Mouse (Mus musculus) T-helper 17 cell (primary cell): ENCODE measurements around the gene Jmjd1c.

ENCODE experiments used
- in situ Hi-C, 2 experiments: fragments of 300-600 bp; cut with MboI, MseI; formaldehyde crosslinking; loops; 1 replicate in 1 of 2; 2 replicates in 1 of 2; pipeline ENCODE4 v1.15.1; 2025; ENCODE audit warnings: high pct_unique_total_duplicates in 2 of 2

Jmjd1c gene

DNA sequence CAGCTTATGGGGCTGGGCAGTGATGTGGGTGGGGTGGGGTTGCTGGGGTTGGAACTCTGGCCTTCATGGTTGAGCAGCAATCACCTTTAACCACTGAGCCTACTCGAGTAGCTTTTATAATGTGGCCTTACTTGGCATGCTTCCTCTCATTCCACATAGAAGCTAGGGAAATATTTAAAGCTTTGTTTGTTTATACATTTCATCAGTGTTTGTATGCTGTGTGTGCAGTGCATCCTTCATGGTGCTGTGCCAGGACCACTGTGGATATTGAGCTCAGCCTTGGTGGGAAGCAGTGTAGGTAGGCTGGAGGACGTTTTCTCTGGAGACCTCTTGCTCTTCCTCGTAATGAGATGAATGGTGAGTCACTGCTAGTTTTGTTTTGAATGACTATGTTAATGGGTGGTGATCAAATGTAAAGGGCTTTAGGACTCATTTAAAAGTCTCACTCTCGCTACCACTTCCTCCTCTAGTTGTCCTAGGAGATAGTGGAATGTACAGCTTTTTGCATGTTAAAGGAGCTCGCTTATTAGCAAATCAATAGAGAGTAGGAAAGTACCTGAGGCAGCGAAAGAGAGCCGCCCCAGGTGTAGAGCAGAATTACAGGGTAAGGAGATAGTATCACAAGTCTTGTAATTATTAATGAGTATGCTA, 4.2 kb downstream of the Jmjd1c start:
- in situ Hi-C loops, result loop anchor here in 1 of 2 experiments (5.0 kb wide), 1 partner anchor 193 kb away; no protein-coding TSS in a partner anchor

DNA sequence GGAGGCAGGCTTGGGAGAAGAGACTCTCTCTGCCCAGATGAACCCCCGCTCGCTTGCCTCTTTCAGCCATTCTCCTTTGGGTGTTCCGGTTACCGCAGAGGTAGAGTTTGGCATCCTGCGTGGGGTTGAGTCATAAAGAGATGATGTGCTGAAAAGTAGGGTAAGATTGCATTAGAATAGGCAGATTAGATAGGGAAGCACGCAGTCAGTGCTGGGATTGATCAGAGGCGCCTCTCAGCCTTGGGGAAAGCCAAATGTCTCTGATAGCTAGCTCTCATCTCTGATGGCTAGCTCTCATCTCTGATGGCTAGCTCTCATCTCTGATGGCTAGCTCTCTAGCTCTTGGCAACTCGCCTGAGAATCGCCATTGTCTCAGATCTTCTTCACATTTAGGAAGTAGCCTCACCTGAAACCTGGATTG, 4.9 kb downstream of the Jmjd1c start:
- in situ Hi-C loops, result loop anchor here in 1 of 2 experiments (5.0 kb wide), 1 partner anchor 194 kb away; no protein-coding TSS in a partner anchor

DNA sequence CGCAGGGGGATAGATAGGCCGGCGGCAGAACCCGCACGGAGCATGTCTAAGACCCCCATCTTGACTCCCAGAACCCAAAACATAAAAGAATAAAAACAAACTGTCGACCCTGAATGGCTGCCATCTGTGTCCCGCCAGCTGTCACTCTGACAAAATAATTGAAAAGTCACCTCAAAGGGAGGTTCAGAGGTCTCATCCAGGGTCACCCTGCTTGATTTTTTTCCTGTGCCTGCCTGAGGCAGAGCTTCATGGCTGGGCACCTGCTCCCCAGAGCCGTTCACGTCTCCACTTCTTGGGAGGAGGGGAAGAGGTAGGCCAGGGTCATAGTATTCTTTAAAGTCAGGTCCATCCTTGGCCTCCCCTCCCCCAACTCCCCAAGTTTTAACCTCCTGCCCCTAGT, 8.6 kb downstream of the Jmjd1c start:
- in situ Hi-C loops, result loop anchor here in 1 of 2 experiments (5.0 kb wide), 1 partner anchor 197 kb away; no protein-coding TSS in a partner anchor

DNA sequence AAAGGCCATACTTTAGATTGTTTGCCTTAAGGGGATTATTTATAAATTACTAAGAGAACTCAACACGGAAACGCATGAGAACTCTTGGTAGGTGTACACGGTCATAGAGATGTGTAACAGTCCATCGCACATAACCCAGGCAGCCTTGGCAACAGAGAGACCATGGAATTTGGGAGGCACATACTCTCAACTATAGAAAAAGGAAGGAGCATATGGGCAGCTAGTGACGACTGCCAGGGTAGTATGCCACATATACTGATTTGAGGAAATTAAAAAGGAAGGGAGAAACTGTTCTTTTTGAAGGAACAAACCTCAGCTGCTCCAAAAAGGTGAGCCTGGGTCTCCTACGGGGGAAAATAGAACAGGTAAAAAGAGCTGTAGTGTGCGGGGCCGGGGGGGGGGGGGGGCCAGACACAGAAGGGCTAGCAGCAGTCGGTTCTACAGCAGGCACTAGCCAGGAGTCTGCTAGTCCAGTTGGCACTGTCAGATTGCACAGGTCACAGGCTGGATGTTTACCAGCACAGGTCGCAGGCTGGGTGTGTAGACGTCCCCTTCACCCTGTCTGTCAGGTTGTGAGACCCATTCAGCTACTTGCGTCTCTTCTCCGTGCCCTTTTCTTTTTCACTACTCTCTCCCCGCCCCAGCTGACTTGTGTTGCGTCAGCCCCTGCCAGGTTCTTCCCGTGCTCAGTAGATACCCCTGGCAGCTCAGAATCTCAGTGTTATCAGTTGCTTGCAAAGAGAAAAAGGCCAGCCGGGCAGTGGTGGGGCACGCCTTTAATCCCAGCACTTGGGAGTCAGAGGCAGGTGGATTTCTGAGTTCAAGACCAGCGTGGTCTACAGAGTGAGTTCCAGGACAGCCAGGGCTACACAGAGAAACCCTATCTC, 9.6 kb downstream of the Jmjd1c start:
- in situ Hi-C loops, result no loop called here

DNA sequence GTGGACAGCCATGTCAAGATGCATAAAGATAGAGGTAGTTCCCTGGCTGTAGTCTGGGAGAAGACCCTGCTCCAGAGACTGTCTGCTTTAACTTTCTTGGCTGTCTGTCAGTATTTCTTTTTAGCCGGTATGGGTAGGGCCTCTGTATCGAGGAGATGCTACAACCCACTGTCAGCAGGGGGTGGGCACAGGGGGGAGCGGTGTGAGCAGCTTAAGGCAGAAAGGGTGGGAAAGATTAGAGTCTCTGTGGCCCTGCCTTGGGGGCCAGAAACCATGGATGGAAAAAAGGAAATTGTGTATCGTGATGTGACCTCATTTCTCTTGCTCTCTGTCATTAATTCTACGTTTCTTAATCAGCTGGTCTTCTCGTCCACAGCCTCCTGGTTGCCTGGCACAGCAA, 10.5 kb downstream of the Jmjd1c start:
- in situ Hi-C loops, result no loop called here

DNA sequence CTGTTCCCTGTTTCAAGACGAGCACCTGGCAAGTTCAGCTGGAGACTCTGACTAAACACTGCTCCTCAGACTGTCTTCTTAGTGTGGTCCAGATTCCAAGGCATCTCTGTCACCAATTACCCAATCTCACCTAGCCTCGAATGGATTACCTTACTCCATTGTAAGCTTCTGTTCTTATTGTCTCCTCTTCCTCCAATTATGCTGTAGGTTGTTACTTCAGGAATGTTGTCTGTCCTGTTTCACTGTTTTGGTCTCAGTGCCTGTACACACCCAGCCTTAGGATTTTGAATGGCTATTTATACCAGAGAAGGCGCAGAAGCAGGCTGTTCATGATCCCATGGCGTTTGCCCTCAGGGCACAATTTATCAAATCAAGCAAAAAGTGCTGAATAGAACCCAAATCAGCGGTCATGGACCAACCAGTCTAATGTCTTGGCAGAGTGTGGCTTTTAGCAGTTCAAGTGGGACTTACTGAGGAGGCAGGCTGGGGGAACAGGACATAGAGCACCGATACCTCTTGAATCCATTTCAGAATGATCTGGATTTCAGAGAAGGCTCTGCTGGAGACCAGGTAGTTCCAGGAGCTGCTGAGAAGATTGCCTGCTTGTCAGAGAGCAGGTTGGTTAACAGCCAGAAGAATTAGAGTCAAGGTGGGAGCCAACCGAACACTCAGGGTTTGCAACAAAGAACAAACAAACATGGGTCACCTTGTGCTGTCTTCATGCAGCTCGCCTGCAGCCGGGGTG, 11.3 kb downstream of the Jmjd1c start:
- in situ Hi-C loops, result no loop called here

DNA sequence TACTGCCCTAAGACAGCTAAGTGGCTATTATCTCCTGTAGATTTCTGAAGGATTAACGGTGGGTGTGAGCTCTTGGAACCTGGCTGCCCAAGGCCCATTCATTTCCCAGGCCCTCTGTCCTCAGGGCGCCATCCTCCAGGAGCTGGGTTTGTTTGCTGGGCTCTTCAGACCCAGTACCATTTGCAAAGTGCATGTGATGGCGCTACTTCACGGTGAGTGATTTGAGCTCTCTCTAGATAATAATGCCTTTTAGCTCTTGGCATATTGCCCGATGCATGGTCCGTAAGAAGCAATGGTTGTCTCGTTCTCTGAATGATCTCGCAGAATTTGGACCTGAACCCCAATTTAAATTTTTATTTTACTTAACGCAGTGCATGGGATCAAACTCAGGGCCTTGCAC, 12.2 kb downstream of the Jmjd1c start:
- in situ Hi-C loops, result no loop called here

DNA sequence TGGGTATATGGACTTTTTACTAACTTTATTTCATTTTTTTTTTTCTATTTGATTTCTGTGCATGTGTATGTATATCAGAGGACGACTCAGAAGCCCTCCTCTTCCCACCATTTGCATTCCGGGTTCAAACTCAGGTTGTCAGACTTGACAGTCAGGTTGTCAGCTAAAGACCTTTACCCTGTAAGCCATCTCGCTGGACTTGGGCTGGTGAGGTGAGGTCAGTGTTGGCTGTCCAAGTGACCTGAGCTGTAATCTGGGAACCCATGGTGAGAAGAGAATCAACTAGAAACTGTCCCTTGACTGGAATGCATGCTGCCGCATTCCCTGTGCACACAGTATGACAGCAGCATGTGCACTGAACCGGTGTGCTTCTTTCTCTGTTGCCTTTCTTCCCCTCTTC, 13.7 kb downstream of the Jmjd1c start:
- in situ Hi-C loops, result loop anchor here in 1 of 2 experiments (10.0 kb wide), 1 partner anchor 65 kb away; no protein-coding TSS in a partner anchor

DNA sequence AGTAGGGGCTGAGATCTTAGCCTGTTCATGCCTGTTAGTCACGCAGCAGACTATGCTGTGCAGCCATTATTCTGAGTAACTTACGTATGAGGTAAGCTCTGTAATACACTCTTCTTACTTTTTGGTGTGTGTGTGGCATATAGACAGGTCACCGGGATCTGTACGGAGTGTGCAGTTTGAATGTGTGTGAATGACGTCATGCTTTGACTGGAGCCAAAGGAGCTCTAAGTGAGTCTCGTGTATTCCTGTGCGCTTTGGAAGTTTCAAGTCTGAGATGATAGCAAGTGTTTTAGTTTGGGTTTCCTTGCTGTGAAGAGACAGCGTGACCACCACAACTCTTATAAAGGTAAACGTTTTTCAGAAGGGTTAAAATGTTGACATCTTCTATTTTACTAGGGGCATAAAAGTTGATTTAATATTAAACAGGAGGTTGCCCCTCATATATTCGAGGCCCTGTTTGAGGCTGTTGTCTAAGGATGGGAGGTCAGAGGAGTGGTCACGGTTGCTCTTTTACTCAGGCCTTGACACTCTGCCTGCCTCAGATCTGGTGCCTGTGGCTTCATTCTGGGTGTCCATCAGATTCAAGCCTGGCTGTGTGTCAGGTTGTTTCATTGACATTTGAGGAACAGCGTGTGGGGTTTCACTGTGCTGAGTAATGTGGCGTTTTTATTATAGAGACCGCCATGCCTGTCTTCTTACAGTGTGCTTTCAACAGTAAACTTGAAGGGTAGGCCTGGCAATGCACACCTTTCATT, 15.3 kb downstream of the Jmjd1c start:
- in situ Hi-C loops, result loop anchor here in 1 of 2 experiments (10.0 kb wide), 1 partner anchor 64 kb away; no protein-coding TSS in a partner anchor

DNA sequence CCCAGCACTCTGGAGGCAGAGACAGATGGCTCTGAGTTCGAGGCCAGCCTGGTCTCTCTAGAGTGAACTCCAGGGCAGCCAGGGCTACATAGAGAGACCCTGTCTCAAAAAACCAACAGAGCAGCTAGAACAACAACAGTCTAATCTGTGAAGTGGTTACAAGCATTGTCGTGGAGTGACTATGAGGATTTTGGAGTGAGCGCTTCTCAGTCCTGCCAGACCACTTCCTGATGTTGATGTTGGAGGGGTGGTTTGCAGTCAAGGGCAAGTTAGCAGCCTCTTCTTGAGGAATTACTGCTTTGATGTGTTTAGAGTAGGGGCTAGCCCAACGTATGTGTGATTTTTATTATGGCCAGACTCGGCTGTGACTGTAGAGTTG, 15.9 kb downstream of the Jmjd1c start:
- in situ Hi-C loops, result loop anchor here in 1 of 2 experiments (10.0 kb wide), 1 partner anchor 63 kb away; no protein-coding TSS in a partner anchor

DNA sequence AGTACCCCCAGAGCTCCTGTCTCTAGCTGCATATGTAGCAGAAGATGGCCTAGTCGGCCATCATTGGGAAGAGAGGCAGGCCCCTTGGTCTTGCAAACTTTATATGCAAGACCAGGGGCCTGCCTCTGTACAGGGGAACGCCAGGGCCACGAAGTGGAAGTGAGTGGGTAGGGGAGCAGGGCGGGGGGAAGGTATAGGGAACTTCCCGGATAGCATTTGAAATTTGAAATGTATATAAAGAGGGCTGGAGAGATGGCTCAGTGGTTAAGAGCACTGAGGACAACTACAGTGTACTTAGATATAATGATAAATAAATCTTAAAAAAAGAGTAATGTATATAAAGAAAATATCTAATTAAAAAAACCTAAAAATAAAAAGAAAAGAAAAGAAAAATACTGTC, 17.0 kb downstream of the Jmjd1c start:
- in situ Hi-C loops, result loop anchor here in 1 of 2 experiments (10.0 kb wide), 1 partner anchor 62 kb away; no protein-coding TSS in a partner anchor

DNA sequence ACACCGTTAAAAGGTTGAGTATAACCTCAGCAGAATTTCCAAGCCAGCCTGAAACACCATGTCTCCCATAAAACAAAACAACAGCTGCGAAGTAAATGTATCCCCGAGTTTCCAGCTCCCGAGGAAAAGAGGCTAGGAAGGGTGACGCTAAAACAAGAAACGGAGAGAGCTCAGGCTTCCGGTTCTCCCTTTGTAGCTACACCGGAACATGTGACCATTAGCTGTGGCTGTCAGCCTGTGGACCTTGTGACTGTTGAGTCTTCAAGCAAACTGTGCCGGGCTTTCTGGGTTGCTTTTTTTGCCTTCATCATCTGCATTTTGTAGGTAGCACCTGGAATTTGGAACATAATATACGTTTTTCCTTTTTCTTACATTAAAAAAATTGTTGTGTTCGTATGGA, 17.9 kb downstream of the Jmjd1c start:
- in situ Hi-C loops, result loop anchor here in 1 of 2 experiments (10.0 kb wide), 1 partner anchor 61 kb away; no protein-coding TSS in a partner anchor

DNA sequence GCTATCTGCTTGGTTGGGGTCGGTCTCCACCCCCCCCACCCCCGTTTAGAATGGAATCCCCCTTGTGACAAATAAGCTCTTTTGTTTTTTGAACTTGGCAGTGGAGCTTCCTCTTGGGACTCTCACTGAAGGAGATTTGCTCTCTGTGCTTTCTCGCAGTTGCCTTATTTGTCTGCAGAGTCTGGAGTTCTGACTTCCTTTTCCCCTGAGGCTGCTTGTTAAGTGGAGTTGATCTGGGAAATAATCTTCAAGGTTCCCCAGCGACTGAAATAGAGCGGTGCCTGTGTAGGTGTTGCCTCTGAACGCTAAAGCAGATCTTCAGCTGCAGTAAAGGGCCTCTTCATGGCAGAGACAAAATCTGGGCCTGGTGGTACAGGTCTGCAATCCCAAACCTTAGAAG, 19.2 kb downstream of the Jmjd1c start:
- in situ Hi-C loops, result loop anchor here in 1 of 2 experiments (10.0 kb wide), 1 partner anchor 60 kb away; no protein-coding TSS in a partner anchor

DNA sequence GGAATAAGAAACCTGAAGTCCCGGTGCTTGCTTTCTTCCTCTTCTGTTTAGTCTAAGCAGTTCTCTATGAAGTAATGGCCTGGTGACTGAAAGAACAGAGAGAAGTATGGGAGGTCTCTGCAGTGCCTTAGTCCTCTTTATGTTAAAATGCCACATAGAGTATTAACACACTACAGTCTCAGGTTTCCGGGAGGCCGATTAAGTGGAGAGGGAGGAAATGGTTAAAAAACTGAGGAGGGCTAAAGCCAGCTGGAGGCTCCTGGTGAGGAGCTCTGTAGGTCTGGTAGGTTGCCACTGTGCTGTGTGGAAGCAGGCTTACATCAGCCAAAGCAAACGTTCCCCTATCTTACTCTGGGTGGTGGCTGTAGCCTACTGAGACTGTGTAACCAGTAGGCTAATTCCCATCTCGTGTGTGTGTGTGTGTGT, 19.8 kb downstream of the Jmjd1c start:
- in situ Hi-C loops, result loop anchor here in 1 of 2 experiments (10.0 kb wide), 1 partner anchor 59 kb away; no protein-coding TSS in a partner anchor

DNA sequence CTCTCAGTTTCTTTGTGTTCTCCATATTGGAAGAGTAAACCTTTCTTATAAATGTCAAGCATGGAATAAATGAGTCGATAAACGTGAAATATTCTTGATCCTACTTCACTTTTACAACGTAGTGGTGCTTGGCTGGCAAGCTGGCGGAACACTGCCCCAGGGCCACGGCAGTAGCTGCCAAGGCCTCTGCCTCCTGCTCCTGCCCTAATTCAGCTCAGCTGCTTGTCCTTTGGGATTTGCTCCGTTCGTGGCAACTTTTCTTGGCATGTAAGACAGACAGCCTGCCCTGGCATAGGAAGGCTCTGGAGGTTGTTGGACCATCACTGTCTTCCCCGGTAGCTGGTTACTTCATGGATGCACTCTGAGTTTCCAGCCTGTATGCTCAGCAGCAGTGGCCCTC, 20.3 kb downstream of the Jmjd1c start:
- in situ Hi-C loops, result loop anchor here in 1 of 2 experiments (10.0 kb wide), 1 partner anchor 59 kb away; no protein-coding TSS in a partner anchor

DNA sequence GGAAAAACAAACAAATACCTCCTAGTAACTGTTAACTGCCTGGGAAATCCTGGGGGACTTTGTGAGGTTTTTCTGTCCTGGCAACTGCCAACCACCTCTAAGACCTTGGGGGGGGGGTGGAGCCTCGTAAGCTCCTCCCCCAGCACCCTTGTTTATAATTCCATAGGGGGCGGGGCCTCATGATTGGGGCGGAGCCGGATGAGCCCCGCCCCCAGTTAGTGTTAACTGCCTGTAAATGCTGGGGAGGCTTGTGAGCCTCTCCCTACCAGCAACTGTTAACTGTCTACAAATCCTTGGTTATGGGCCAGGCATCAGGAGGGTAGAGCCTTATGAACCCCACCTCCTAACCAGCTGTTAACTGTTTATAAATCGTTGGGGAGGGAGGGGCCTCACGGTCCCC, 23.4 kb downstream of the Jmjd1c start:
- in situ Hi-C loops, result loop anchor here in 1 of 2 experiments (10.0 kb wide), 1 partner anchor 56 kb away; no protein-coding TSS in a partner anchor

DNA sequence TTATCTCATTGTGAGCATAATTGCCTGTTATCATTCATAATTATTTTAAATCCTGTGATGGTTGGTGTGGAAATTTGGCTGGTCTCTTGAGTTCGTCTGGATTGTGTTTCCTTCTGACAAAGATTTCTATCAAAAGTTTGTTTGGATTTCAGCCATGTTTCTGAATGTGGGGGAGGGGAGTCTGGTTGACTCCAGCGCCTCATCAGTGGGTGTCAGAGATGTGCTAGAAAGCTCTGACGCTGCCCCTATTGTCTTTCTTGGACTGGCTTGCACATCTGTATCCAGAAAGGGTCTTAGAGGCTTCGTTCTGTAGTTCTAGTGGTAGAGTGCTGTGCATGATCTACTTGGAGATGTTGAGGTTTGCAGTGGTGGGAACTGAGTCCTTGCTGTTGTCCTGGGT, 24.3 kb downstream of the Jmjd1c start:
- in situ Hi-C loops, result no loop called here

DNA sequence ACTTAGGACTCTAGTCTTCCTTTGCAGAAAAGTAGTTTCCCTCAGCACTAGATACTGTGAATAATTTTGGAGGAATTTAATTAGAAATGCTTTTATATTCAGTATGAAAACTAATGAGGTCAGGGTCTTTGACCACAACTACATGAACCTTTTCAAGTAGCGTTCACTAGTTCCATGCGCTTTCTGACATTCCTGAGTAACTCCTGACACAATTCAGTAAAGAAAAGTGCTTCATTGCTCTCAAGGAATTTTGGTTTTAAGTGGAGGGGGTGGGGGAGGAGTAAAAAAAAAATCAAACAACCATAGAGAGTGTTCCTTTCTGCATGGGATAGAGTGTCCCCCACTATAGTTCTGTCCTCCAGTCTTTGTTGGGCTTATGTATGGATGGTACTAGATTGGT, 24.7 kb downstream of the Jmjd1c start:
- in situ Hi-C loops, result no loop called here

DNA sequence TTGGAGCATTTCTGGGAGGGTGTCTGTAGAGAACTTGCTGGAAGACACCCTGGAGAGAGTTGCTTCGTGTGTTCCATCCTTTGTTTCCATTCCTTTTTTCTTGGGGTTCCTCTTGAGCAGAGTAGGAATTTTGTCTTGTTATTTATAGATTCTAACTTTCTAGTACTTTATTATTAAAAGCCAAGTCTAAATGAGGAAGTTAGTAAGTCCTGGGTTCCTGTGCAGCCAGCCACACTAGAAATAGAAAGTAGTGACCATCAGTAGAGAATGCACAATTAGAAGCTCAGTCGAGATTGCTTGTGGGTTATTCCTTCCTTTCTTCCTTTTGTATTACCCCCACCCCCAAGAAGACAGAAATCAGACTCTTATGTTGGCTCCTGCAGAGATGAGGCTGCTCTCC, 27.8 kb downstream of the Jmjd1c start:
- in situ Hi-C loops, result no loop called here

DNA sequence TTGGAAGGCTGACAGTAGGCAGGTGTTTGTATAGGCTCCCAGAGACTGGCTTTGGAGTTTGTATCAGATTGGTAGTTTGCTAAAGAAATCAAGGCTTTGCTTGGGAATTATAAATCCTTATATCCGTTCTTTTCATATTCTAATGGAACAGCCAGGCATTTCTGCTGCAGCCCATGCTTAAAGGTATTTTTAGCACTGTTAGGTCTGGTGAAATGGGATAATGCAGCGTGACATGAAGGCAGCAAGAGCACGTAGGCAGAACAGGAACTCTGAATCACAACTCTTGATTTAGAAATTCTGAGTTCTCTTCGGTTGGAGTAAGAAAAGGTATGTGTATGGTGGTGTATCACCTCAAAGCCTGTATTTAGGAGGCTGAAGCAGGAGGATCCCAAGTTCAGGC, 28.2 kb downstream of the Jmjd1c start:
- in situ Hi-C loops, result no loop called here
